Mouse (Mus musculus): Measurements from ENCODE around the gene Emc9.

GRCm38 (mm10) chr14:55589771-55590448 lies 4.8 kb upstream of the Emc9 start:
- TF ChIP-seq CTCF (IDR thresholded peaks at IDR 0.05; ENCODE audit: borderline replicate concordance, insufficient read depth, low read depth, low read length) (no peak), POLR2A (IDR thresholded peaks at IDR 0.05; ENCODE audit: borderline replicate concordance, insufficient read depth, low read length) (no peak)

All from cerebellum, adult 2 months (tissue).